Mouse (Mus musculus): ENCODE results near the gene Samm50. TPM values are rescaled to one million over a fixed set of nuclear protein-coding genes. Genes with fewer than 3 reads are reported as not detected.
A peak's percentile ranks its signal among the peaks of the same experiment; 100 is the strongest.

Samm50 gene
- polyA plus RNA-seq, 1 experiment from 2014 or later = 79.4 TPM

DNA sequence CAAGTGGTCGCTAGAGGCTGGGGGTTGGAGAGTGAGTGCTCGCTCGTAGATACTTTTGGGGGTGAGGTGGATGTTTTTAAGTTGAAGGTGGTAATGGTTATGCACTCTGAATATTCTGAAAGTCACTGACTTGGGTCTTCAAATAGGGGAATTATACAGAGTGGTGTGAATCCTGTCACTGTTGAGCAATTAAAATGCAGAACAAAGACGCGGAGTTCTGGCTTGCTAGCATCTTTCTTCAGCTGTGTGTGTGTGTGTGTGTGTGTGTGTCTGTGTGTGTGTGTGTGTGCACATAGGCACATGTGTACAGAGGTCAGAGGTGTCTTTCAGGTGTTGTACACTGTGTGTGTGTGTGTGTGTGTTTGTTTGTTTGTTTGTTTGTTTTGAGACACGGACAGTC is 54.2 kb downstream of the Samm50 start:
- H3K36me3 ChIP-seq = no peaks in the 10 kb centered on the region
- H3K4me1 ChIP-seq (replicated peaks) = peaks cover 25% of the 10 kb centered on the region
- H3K27ac ChIP-seq (replicated peaks) = no peak overlapping the region
- WGBS = 85% methylated on average over 6 of the region's 6 CpGs
- no peaks in the 10 kb centered on the region for H3K27me3 ChIP-seq
- no peak overlapping the region for H3K9ac ChIP-seq
- no peaks in the 10 kb centered on the region for H3K9me3 ChIP-seq
- no peak overlapping the region for H3K4me3 ChIP-seq
- ATAC-seq (ENCODE audit: low read depth) = no peak
- H3K4me2 ChIP-seq = no peak overlapping the region

DNA sequence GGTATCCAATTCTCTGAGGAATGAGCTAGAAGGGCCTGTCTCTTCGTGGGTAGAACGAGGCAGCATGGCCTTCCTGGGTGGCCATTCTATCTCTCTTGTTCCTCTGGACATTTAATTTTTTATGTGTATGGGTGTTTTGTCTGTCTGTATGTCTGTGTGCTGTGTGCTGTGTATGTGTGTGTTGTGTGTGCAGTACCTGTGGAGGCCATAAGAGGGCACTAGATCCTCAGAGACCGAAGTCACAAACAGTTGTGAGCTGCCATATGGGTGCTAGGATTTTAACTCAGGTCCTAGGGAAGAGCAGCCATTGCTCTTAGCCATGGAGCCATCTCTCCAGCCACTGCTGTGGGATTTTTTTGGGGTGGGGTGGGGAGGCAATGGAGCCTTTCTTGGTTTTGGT is 55.3 kb downstream of the Samm50 start:
- H3K9ac ChIP-seq = no peak overlapping the region
- H3K4me2 ChIP-seq = no peak overlapping the region
- H3K27ac ChIP-seq (replicated peaks) = no peak overlapping the region
- no peaks in the 10 kb centered on the region for H3K27me3 ChIP-seq
- H3K36me3 ChIP-seq = no peaks in the 10 kb centered on the region
- H3K4me3 ChIP-seq = no peak overlapping the region
- peaks cover 30% of the 10 kb centered on the region for H3K4me1 ChIP-seq (replicated peaks)
- no peak for ATAC-seq (ENCODE audit: low read depth)
- no peaks in the 10 kb centered on the region for H3K9me3 ChIP-seq
- WGBS = 85% methylated on average over 3 of the region's 3 CpGs

DNA sequence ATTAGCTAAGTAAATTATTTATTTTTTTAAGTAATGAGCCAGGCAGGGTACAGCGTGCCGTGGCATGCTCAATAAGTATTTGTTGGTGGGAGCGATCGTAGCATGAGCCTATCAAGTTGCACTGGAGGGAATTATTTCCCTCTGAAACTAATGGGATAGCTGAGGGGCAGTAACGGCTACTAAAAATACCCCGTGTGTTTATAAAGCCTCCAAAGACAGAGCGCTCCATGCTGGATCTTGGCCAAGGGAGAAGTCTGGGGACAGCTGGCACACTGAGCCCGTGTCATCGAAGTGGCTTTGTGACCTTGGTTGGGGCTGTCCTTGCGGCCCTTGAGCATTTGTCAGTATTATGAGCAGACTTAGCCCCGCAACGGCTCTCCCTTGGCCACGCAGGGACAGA is 59.2 kb downstream of the Samm50 start:
- H3K27me3 ChIP-seq = no peaks in the 10 kb centered on the region
- H3K27ac ChIP-seq (replicated peaks) = peak overlapping the region; percentile 54; the same call in 1 of the 2 replicates
- H3K4me1 ChIP-seq (replicated peaks) = peaks cover 34% of the 10 kb centered on the region
- H3K36me3 ChIP-seq = no peaks in the 10 kb centered on the region
- no peak overlapping the region for H3K4me3 ChIP-seq
- no peak overlapping the region for H3K4me2 ChIP-seq
- ATAC-seq (ENCODE audit: low read depth) = 0 out of 2 replicates have a peak, but pooled peaks have one; percentile 37
- H3K9me3 ChIP-seq = no peaks in the 10 kb centered on the region
- 31% methylated on average over 13 of the region's 13 CpGs for WGBS
- no peak overlapping the region for H3K9ac ChIP-seq

DNA sequence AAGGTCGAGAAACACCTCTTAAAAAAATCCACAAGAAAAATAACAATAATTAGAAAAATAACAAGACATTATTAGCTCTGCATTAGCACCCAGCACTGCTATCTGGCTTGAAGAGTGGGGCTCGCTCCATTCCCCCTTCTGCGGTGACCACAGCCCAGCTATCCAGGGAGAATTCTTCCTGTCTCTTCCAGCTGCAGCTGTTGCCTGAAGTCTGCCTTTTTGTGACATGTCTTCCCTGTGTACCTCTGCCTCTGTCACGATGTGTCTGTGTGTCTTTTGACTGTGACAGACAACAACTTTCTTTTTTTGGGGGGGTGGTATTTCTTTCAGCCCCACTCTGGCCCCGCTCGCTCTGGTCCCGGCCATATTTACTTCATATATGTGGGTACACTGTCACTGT is 60.6 kb downstream of the Samm50 start:
- no peak overlapping the region for H3K4me3 ChIP-seq
- H3K36me3 ChIP-seq = no peaks in the 10 kb centered on the region
- 89% methylated on average over 7 of the region's 7 CpGs for WGBS
- no peaks in the 10 kb centered on the region for H3K9me3 ChIP-seq
- no peak overlapping the region for H3K4me2 ChIP-seq
- no peak overlapping the region for H3K9ac ChIP-seq
- H3K4me1 ChIP-seq (replicated peaks) = peaks cover 33% of the 10 kb centered on the region
- no peak for ATAC-seq (ENCODE audit: low read depth)
- no peak overlapping the region for H3K27ac ChIP-seq (replicated peaks)
- H3K27me3 ChIP-seq = no peaks in the 10 kb centered on the region

DNA sequence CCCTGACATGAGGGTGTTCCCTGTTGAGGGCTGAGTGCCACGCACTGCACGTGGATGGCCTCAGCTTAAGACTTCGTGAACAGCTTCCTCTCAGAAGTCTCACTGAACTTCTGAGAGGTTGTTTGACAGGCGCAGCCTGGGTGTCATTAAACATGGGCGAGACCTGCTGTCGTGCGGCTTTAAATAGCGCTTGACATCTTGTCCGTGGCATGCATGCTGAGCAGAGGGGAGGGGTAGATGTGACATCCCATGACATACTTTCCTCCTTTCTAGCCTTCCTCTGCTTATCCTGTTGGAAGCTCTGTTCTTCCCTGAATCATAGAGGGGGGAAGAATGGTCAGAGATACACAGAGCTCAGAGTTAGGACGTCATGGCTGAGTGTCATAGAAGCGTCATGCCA is 61.7 kb downstream of the Samm50 start:
- Histone ChIP-seq H3K4me1 (replicated peaks) (peaks cover 36% of the 10 kb centered on the region), H3K27me3 (no peaks in the 10 kb centered on the region)
- no peak for ATAC-seq (ENCODE audit: low read depth)

DNA sequence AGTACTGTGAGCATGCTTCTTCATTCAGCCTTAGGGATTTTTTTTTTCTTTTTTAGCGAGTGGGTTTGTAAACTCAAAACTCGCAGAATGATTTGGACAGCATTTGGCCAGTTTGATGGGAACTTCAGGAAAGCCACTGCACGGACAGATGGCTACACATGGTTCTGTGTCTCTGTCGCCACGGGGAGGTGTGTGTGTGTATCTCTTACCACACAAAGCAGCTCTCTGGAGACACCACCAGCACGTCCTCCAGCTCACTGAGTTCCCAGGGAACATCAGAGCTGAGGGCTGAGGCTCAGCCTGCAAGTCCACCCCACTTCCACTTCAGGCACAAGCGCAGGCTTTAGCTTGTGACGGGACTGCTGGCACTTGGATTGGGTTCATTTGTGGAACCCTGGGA is 62.3 kb downstream of the Samm50 start:
- H3K4me1 ChIP-seq (replicated peaks) = peaks cover 42% of the 10 kb centered on the region
- no peaks in the 10 kb centered on the region for H3K27me3 ChIP-seq
- no peaks in the 10 kb centered on the region for H3K9me3 ChIP-seq
- no peak overlapping the region for H3K4me3 ChIP-seq
- H3K9ac ChIP-seq = no peak overlapping the region
- no peak overlapping the region for H3K4me2 ChIP-seq
- H3K36me3 ChIP-seq = no peaks in the 10 kb centered on the region
- ATAC-seq (ENCODE audit: low read depth) = no peak
- WGBS = 61% methylated on average over 8 of the region's 8 CpGs
- H3K27ac ChIP-seq (replicated peaks) = no peak overlapping the region

More for the DNA sequence above, 61.7 kb downstream of the Samm50 start:
- H3K36me3 ChIP-seq = no peaks in the 10 kb centered on the region
- no peak overlapping the region for H3K4me3 ChIP-seq
- no peaks in the 10 kb centered on the region for H3K9me3 ChIP-seq
- no peak overlapping the region for H3K27ac ChIP-seq (replicated peaks)
- H3K4me2 ChIP-seq = no peak overlapping the region
- WGBS = 55% methylated on average over 11 of the region's 11 CpGs
- H3K9ac ChIP-seq = no peak overlapping the region

DNA sequence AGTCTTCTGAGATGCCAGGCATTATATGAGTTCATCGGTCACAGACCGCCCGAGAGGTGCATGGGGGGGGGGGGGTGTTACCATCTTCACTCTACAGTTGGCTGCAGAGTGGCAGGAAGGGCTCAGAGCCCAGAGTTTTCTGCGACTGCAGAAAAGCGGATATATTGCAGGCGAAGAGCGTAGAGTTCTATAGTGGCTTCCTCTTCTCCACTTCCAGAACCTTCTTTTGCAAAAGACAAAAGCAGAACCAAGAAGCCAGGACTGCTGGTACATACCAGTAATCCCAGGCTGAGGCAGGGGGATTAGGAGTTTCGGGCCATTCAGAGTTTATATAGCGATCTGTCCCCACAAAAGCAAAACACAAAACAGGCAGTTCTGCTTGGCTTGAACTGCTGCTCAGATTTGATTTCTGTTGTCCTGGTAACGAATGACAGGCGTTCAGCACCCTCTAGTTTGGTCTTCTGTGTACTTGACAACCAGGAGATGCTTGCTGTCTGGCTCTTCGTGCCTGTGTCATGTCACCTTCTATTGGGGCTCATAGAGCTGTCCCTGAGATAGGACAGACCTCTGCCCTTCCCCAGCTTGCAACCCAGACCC is 64.3 kb downstream of the Samm50 start:
- Histone ChIP-seq H3K36me3 (no peaks in the 10 kb centered on the region), H3K27ac (replicated peaks) (no peak overlapping the region), H3K4me1 (replicated peaks) (peaks cover 48% of the 10 kb centered on the region), H3K27me3 (no peaks in the 10 kb centered on the region), H3K9ac (no peak overlapping the region), H3K4me2 (no peak overlapping the region), H3K9me3 (no peaks in the 10 kb centered on the region), H3K4me3 (no peak overlapping the region)
- WGBS = 85% methylated on average over 12 of the region's 12 CpGs
- no peak for ATAC-seq (ENCODE audit: low read depth)

DNA sequence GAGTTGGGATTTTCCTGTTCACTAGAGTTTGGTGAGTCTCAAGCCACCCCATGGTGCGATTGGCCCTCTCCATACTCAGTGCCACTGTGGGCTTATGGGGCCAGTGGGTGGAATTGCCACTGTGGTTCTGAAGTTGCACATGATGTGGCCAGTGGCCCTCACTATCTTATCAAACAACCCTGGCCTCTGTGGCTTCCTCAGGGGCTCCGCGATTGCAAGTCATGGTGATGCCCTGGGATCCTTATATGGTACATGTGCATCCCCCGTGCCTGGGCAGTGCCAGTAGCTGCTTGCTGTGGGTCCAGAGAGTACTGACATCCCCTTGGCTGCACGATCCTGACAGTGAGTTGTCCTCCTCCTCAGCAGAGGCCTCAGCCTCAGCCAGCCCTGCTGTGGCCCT is 64.8 kb downstream of the Samm50 start:
- Histone ChIP-seq H3K9ac (no peak overlapping the region), H3K27me3 (no peaks in the 10 kb centered on the region), H3K36me3 (no peaks in the 10 kb centered on the region), H3K4me2 (no peak overlapping the region), H3K9me3 (no peaks in the 10 kb centered on the region), H3K4me1 (replicated peaks) (peaks cover 43% of the 10 kb centered on the region), H3K27ac (replicated peaks) (no peak overlapping the region), H3K4me3 (no peak overlapping the region)
- no peak for ATAC-seq (ENCODE audit: low read depth)
- 92% methylated on average over 5 of the region's 5 CpGs for WGBS

DNA sequence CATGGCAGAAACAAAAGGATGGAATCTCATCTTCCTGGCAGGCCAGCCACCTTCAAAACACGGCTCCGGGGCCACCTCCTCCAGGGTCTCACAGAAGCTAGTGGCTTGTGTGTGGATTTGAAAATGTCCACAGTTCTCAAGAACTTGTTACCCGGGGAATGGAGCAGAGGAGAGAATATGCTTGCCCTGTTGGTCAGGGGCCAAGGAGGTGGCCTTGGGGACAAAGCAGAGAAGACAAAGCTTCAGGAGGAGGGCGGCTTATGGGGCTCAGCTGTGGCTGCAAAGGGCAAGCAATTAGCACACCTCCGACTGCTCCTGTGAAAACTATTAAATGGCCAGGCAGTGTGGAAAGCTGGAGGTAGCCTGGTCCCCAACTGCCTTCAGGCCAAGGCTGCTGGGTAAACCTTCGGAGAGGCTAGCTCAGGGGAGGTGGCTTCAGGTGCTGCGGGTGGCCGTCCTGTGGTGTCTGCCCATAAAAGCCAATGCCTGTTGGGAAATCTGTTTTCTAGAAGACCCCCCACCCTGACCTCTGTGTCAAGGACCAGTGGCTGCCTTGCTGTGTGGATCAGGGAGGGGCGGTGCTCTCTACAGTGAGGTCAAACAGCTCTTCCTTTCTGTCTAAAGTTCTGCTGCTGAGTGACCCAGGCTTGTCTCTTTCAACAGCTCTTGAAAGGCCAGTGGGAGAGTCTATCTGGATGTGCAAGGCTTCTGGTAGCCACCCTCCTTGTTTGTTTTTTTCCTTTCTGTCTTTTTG is 66.7 kb downstream of the Samm50 start:
- no peak overlapping the region for H3K4me3 ChIP-seq
- no peak overlapping the region for H3K27ac ChIP-seq (replicated peaks)
- H3K4me2 ChIP-seq = no peak overlapping the region
- peaks cover 37% of the 10 kb centered on the region for H3K4me1 ChIP-seq (replicated peaks)
- 60% methylated on average over 9 of the region's 9 CpGs for WGBS
- H3K9ac ChIP-seq = no peak overlapping the region
- H3K27me3 ChIP-seq = no peaks in the 10 kb centered on the region
- H3K9me3 ChIP-seq = no peaks in the 10 kb centered on the region
- no peaks in the 10 kb centered on the region for H3K36me3 ChIP-seq
- no peak for ATAC-seq (ENCODE audit: low read depth)

DNA sequence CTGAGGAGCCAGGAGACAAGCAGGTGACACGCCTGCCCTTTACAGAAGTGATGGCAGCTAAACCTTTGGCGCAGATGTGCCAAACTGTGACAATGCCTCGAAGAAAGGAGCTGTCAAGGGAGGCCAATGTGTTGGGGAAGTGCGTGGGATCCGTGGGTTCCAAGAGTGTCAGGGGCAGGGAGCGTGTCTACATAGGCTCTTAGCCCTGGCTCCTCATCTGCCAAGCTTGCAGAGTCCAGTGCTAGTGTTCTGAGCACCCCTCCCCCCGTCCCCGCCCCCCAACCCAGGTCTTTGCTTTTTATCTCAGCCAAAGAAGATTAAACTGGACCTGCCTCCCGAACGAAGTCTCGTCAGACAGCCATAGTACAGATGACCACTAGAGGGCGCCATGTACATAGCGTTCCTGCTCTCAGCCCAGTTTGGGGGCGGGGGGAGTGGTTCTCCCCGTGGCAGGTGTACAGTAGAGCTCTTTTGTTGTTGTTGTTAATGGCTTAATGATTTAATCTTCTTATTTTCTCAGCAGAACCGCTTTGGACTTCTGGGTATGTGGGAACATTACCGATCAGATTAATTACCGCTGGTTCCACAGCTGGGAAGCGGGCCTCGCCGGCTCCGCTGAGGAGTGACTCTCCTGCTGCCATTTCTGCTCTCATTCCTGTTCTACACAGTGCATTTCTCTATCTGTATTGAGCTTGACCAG is 68.2 kb downstream of the Samm50 start:
- peak; percentile 68 for ATAC-seq (ENCODE audit: low read depth)

DNA sequence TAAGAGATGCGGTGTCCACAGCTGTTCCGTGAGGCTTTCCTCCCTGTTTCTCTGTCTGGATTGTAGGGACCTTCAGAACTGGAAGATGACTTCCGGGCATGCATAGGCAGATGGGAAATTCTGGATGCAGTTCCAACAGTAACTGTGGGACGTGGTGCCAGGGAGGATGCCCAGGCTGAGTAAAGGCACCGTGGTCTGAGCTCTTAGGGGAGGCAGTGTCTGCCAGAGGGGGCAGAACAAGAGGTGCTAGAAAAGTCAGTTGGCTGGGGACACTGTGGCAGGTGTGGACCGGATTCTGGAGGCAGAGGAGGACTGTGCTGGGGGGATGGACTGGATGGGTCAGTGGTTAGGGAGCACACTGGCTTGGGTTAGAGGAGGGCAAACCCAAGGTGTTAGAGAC is 70.6 kb downstream of the Samm50 start:
- WGBS = 86% methylated on average over 6 of the region's 6 CpGs
- Histone ChIP-seq H3K9ac (no peak overlapping the region), H3K27me3 (no peaks in the 10 kb centered on the region), H3K4me2 (no peak overlapping the region), H3K4me1 (replicated peaks) (peaks cover 33% of the 10 kb centered on the region), H3K4me3 (no peak overlapping the region), H3K36me3 (no peaks in the 10 kb centered on the region), H3K9me3 (no peaks in the 10 kb centered on the region), H3K27ac (replicated peaks) (no peak overlapping the region)
- ATAC-seq (ENCODE audit: low read depth) = no peak

More for the DNA sequence above, 68.2 kb downstream of the Samm50 start:
- no peaks in the 10 kb centered on the region for H3K9me3 ChIP-seq
- peak overlapping the region; percentile 40 for H3K4me2 ChIP-seq
- H3K4me3 ChIP-seq = 0 out of 2 replicates have a peak overlapping the region, but pooled peaks have one; percentile 4
- 19% methylated on average over 22 of the region's 22 CpGs for WGBS
- H3K27ac ChIP-seq (replicated peaks) = peak overlapping the region; percentile 85
- H3K36me3 ChIP-seq = no peaks in the 10 kb centered on the region
- H3K4me1 ChIP-seq (replicated peaks) = peaks cover 31% of the 10 kb centered on the region
- no peaks in the 10 kb centered on the region for H3K27me3 ChIP-seq
- peak overlapping the region; percentile 57 for H3K9ac ChIP-seq

DNA sequence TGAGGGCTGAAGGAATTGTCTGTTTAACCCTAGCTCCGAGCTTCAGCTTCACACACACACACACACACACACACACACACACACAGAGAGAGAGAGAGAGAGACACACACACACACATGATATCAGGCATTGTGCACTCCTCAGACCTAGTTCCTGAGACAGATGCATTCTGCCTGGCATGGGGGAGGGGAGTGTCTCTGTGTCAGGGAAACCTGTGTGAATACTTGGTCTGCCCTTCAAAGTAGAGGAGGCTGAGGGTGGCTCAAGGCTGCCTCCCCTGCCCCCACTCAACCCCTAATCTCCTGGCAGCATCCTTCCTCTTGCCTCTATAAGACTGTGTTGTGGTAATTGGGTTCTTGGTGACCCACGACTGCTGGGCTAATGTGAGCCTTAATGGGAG is 71.5 kb downstream of the Samm50 start:
- 60% methylated on average over 2 of the region's 2 CpGs for WGBS
- H3K4me2 ChIP-seq = no peak overlapping the region
- no peaks in the 10 kb centered on the region for H3K9me3 ChIP-seq
- H3K9ac ChIP-seq = no peak overlapping the region
- no peaks in the 10 kb centered on the region for H3K27me3 ChIP-seq
- H3K4me1 ChIP-seq (replicated peaks) = peaks cover 32% of the 10 kb centered on the region
- no peak overlapping the region for H3K4me3 ChIP-seq
- no peaks in the 10 kb centered on the region for H3K36me3 ChIP-seq
- no peak for ATAC-seq (ENCODE audit: low read depth)
- H3K27ac ChIP-seq (replicated peaks) = no peak overlapping the region

All from neural tube, embryonic 13.5 days (tissue).